ENCODE assay signal across 16 mouse cellular contexts in the genomic region with DNA sequence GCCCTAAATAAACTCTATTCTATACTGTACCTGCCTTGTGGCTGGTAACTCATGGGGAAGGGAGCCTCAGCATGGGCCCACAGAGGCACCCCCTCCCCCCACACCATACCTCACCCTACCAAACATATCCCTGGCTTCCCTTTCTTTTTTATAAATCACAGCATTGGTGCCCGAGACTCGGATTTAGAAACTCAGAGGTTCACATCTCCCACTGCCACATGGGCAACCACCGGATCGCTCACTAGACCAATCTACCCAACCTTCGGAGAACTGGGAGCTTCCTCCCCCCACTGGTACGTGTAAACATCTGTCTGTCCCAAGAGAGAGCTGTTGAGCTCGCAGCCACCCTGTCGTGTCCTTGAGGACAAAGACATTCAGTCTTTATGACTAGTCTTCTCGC. TPM values are rescaled to one million over a fixed set of nuclear protein-coding genes. Genes with fewer than 3 reads are reported as not detected.
DNase-seq lines count a peak whose midpoint lies in the region; ATAC-seq and TF ChIP-seq lines count a peak whose summit lies in the region.
"Had no signal": no experiment of that assay in that cellular context is flagged by ENCODE, and none has a peak within 500 bp of the region (broad histone marks: within the 10 kb centered on the region; RNA-seq: fewer than 3 reads in every experiment).

No protein-coding gene starts in this region.

- no peak for DNase-seq in layer of hippocampus, adult 2 months (ENCODE audit: low spot score in 2 of 2)
- no peak for DNase-seq in layer of hippocampus, postnatal 25 days (ENCODE audit: extremely low spot score in 1 of 2, low spot score in 1 of 2)
- DNase-seq in thymus, postnatal 0 days (ENCODE audit: low spot score) = no peak
- DNase-seq in cerebellum, adult 18-20 months = no peak
- DNase-seq: adrenal gland, adult 8-10 months; cerebellum, adult 9-11 months; right cerebral cortex, postnatal 14 days; thymus, adult 18-20 months had no signal

- TF ChIP-seq CTCF in layer of hippocampus, adult 2 months (conservative IDR thresholded peaks at IDR 0.05) = no peak

- peak overlapping the region; percentile 74 for H3K4me2 ChIP-seq in forebrain, embryonic 12.5 days
- H3K4me2 ChIP-seq in limb, embryonic 12.5 days = peak overlapping the region; percentile 63
- peak overlapping the region; percentile 85 for H3K4me2 ChIP-seq in neural tube, embryonic 15.5 days

- H3K9me3 ChIP-seq in forebrain, embryonic 12.5 days = no peaks in the 10 kb centered on the region
- H3K9me3 ChIP-seq in limb, embryonic 12.5 days = no peaks in the 10 kb centered on the region
- no peaks in the 10 kb centered on the region for H3K9me3 ChIP-seq in neural tube, embryonic 15.5 days (replicated peaks)

- peak overlapping the region; percentile 47; the same call in 1 of the 2 replicates for H3K4me3 ChIP-seq in layer of hippocampus, adult 2 months
- peak overlapping the region; percentile 47; the same call in 1 of the 2 replicates for H3K4me3 ChIP-seq in forebrain, embryonic 12.5 days (replicated peaks)
- H3K4me3 ChIP-seq in limb, embryonic 12.5 days (replicated peaks) = no peak overlapping the region
- peak overlapping the region; percentile 52 for H3K4me3 ChIP-seq in neural tube, embryonic 15.5 days (replicated peaks)

- 25% methylated on average over 9 of the region's 9 CpGs for WGBS in forebrain, embryonic 12.5 days
- 48% methylated on average over 9 of the region's 9 CpGs for WGBS in limb, embryonic 12.5 days
- 20% methylated on average over 9 of the region's 9 CpGs for WGBS in neural tube, embryonic 15.5 days

- no peaks in the 10 kb centered on the region for H3K36me3 ChIP-seq in forebrain, embryonic 12.5 days (replicated peaks)
- H3K36me3 ChIP-seq in limb, embryonic 12.5 days = no peaks in the 10 kb centered on the region
- H3K36me3 ChIP-seq in neural tube, embryonic 15.5 days = no peaks in the 10 kb centered on the region

- no peak for ATAC-seq in forebrain, embryonic 12.5 days (ENCODE audit: low FRiP score)
- ATAC-seq in limb, embryonic 12.5 days (ENCODE audit: insufficient number of reproducible peaks, insufficient read depth, low FRiP score, low TSS enrichment, low read depth) = no peak
- no peak for ATAC-seq in neural tube, embryonic 15.5 days (ENCODE audit: low FRiP score)
- ATAC-seq in frontal cortex, adult (ENCODE audit: low TSS enrichment) = no peak

- no peak overlapping the region for H3K27ac ChIP-seq in layer of hippocampus, adult 2 months
- H3K27ac ChIP-seq in forebrain, embryonic 12.5 days = no peak overlapping the region
- H3K27ac ChIP-seq in limb, embryonic 12.5 days = no peak overlapping the region
- H3K27ac ChIP-seq in neural tube, embryonic 15.5 days (replicated peaks) = peak overlapping the region; percentile 78

- 0 out of 2 replicates have a peak overlapping the region, but pooled peaks have one; percentile 70 for H3K9ac ChIP-seq in forebrain, embryonic 12.5 days
- H3K9ac ChIP-seq in limb, embryonic 12.5 days (replicated peaks) = peak overlapping the region; percentile 59; the same call in 1 of the 2 replicates
- peak overlapping the region; percentile 55 for H3K9ac ChIP-seq in neural tube, embryonic 15.5 days (replicated peaks)

- no peaks in the 10 kb centered on the region for H3K27me3 ChIP-seq in forebrain, embryonic 12.5 days
- no peaks in the 10 kb centered on the region for H3K27me3 ChIP-seq in limb, embryonic 12.5 days
- no peaks in the 10 kb centered on the region for H3K27me3 ChIP-seq in neural tube, embryonic 15.5 days (replicated peaks)
- H3K27me3 ChIP-seq: CH12.LX had no signal

- H3K4me1 ChIP-seq in forebrain, embryonic 12.5 days = peaks cover 25% of the 10 kb centered on the region
- H3K4me1 ChIP-seq in limb, embryonic 12.5 days (replicated peaks) = peaks cover 18% of the 10 kb centered on the region
- peaks cover 30% of the 10 kb centered on the region for H3K4me1 ChIP-seq in neural tube, embryonic 15.5 days

RNA-seq across cellular contexts. Expression of a gene that starts 3.9 kb away (rescaled TPM):
- total RNA-seq in layer of hippocampus, adult 2 months (2021) = 10 to 100 TPM; 31.7 to 35.4 TPM
- total RNA-seq in layer of hippocampus, postnatal 25 days (2021) = 10 to 100 TPM; 33.8 to 35.0 TPM
- polyA plus RNA-seq in forebrain, embryonic 12.5 days (2016; fragmentation: Nextera tagmentation; extraction: Ambion mirVana) = 39.1 and 42.0 TPM in 2 replicates
- polyA plus RNA-seq in limb, embryonic 12.5 days (2016; fragmentation: Nextera tagmentation; extraction: Ambion mirVana) = 36.2 and 36.8 TPM in 2 replicates
- polyA plus RNA-seq in neural tube, embryonic 15.5 days (2015; fragmentation: Nextera tagmentation; extraction: Ambion mirVana) = 28.9 and 29.7 TPM in 2 replicates
- 63.7 and 66.8 TPM in 2 replicates for polyA plus RNA-seq in thymus, postnatal 0 days (2015; fragmentation: Nextera tagmentation; extraction: Ambion mirVana)

RNA-seq across cellular contexts. Expression of a gene that starts 6.6 kb away (rescaled TPM):
- total RNA-seq in layer of hippocampus, adult 2 months (2021) = under 1 TPM; 0.25 to 0.44 TPM
- total RNA-seq in layer of hippocampus, postnatal 25 days (2021) = under 1 TPM; 0.31 to 0.37 TPM
- polyA plus RNA-seq in forebrain, embryonic 12.5 days (2016; fragmentation: Nextera tagmentation; extraction: Ambion mirVana) = 2.3 and 2.4 TPM in 2 replicates
- 2.6 and 3.3 TPM in 2 replicates for polyA plus RNA-seq in limb, embryonic 12.5 days (2016; fragmentation: Nextera tagmentation; extraction: Ambion mirVana)
- polyA plus RNA-seq in neural tube, embryonic 15.5 days (2015; fragmentation: Nextera tagmentation; extraction: Ambion mirVana) = 1.1 and 1.4 TPM in 2 replicates
- polyA plus RNA-seq in thymus, postnatal 0 days (2015; fragmentation: Nextera tagmentation; extraction: Ambion mirVana) = 0.82 and 1.7 TPM in 2 replicates

RNA-seq across cellular contexts. Expression of a gene that starts 35.7 kb away (rescaled TPM):
- not detected for total RNA-seq in layer of hippocampus, adult 2 months (2021)
- not detected for total RNA-seq in layer of hippocampus, postnatal 25 days (2021)
- not detected in 2 replicates for polyA plus RNA-seq in forebrain, embryonic 12.5 days (2016; fragmentation: Nextera tagmentation; extraction: Ambion mirVana)
- not detected in 2 replicates for polyA plus RNA-seq in limb, embryonic 12.5 days (2016; fragmentation: Nextera tagmentation; extraction: Ambion mirVana)
- polyA plus RNA-seq in neural tube, embryonic 15.5 days (2015; fragmentation: Nextera tagmentation; extraction: Ambion mirVana) = not detected in 2 replicates
- polyA plus RNA-seq in thymus, postnatal 0 days (2015; fragmentation: Nextera tagmentation; extraction: Ambion mirVana) = not detected in 2 replicates
- total RNA-seq: adrenal gland, adult 8-10 months; CH12.LX; hematopoietic stem cell, adult 5-6 weeks; left cerebral cortex, postnatal 25 days; megakaryocyte, adult 5-6 weeks had no signal
